Mouse (Mus musculus) hindbrain, embryonic 16.5 days (tissue): Measurements from ENCODE around the gene Zfp944. TPM values are rescaled to one million over a fixed set of nuclear protein-coding genes. Genes with fewer than 3 reads are reported as not detected.

Experiments
- polyA plus RNA-seq: library from polyadenylated mRNA; unstranded; fragments of >200 nt; fragmentation: Nextera tagmentation; extraction: Ambion mirVana; gene quantifications from 2 replicates; pipeline ENCODE4 v1.2.1, GENCODE M21; 2015

The Zfp944 gene
- polyA plus RNA-seq, 1 experiment from 2014 or later = 12.1 TPM

Other genes with a start within 250 kb of the Zfp944 start
- gene Zfp947, start 195.2 kb downstream of the Zfp944 start, polyA plus RNA-seq = 1.7 and 2.5 TPM in 2 replicates
- gene Zfp994, start 135.8 kb downstream of the Zfp944 start, polyA plus RNA-seq = 3.6 and 4.2 TPM in 2 replicates
- 10.2 and 11.4 TPM in 2 replicates for gene CT030661.1, start 46.6 kb downstream of the Zfp944 start, polyA plus RNA-seq
- gene Zfp758, start 53 bp upstream of the Zfp944 start, polyA plus RNA-seq = 8.6 and 9.0 TPM in 2 replicates
- gene Zfp946, start 62.8 kb upstream of the Zfp944 start, polyA plus RNA-seq = 34.4 and 35.8 TPM in 2 replicates
- not detected in 2 replicates for gene Vmn2r111, start 212.1 kb upstream of the Zfp944 start, polyA plus RNA-seq
- gene Vmn2r112, start 239.6 kb upstream of the Zfp944 start, polyA plus RNA-seq = not detected in 2 replicates